Mouse (Mus musculus): ENCODE measurements around the gene Smarcb1. TPM values are rescaled to one million over a fixed set of nuclear protein-coding genes. Genes with fewer than 3 reads are reported as not detected.
"Not testable (repeated sequence)": the region's sequence is repeated elsewhere in the genome, so short reads cannot be mapped to it uniquely, and the experiment has no call there.

Smarcb1 gene
- polyA plus RNA-seq, 1 experiment from 2014 or later = 264 TPM

DNA sequence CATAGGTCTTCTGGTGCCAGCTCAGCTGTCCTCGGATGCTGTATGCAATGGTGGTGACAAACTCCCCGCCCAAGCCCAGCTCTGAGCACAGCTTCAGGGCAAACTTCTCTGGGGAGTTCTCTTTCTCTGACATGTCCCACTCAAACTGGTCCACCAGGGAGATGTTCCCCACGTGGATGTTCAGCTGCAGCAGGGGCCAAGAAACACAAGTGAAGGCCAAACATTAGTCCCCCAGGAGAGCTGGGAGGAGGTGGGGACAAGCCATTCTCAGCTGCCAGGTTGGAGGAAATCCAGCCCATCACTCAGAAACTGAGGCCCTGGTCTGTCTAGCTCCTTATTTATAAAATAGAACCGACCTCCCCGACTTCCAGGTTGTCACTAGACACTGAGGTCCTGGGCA, 17.0 kb downstream of the Smarcb1 start:
- no peak overlapping the region for H3K4me2 ChIP-seq
- no peak for ATAC-seq (ENCODE audit: insufficient number of reproducible peaks, insufficient read depth, low FRiP score, low TSS enrichment, low read depth)
- H3K9ac ChIP-seq (replicated peaks) = no peak overlapping the region
- 91% methylated on average over 5 of the region's 5 CpGs for WGBS
- no peaks in the 10 kb centered on the region for H3K27me3 ChIP-seq
- peaks cover 96% of the 10 kb centered on the region for H3K36me3 ChIP-seq
- H3K4me3 ChIP-seq (replicated peaks) = no peak overlapping the region
- no peaks in the 10 kb centered on the region for H3K4me1 ChIP-seq (replicated peaks)
- H3K27ac ChIP-seq = no peak overlapping the region
- H3K9me3 ChIP-seq = no peaks in the 10 kb centered on the region

DNA sequence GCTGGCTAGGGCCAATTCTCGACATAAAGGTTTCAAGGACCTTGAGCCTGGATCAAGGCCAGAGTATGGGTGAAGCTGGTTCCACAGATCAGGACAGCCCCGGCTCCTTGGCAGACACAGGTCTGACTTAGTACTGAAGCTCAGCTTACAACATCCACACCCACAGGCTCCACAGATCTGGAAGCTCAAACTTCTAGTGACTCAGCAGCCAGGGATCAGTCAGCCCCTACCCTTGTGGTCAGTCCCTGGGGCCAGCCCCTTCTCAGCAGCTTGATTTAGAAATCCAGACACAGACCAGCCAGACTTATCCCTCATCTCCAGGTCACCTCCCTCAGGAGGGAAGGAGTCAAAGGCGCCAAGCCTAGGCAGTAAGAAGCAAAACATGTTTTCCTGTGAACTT, 22.6 kb downstream of the Smarcb1 start:
- no peak overlapping the region for H3K9ac ChIP-seq (replicated peaks)
- H3K4me3 ChIP-seq (replicated peaks) = no peak overlapping the region
- peaks cover 97% of the 10 kb centered on the region for H3K36me3 ChIP-seq
- WGBS = 86% methylated on average over 3 of the region's 3 CpGs
- no peak overlapping the region for H3K27ac ChIP-seq
- peaks cover 5% of the 10 kb centered on the region for H3K4me1 ChIP-seq (replicated peaks)
- no peak for ATAC-seq (ENCODE audit: insufficient number of reproducible peaks, insufficient read depth, low FRiP score, low TSS enrichment, low read depth)
- no peaks in the 10 kb centered on the region for H3K9me3 ChIP-seq
- H3K4me2 ChIP-seq = no peak overlapping the region
- H3K27me3 ChIP-seq = no peaks in the 10 kb centered on the region

DNA sequence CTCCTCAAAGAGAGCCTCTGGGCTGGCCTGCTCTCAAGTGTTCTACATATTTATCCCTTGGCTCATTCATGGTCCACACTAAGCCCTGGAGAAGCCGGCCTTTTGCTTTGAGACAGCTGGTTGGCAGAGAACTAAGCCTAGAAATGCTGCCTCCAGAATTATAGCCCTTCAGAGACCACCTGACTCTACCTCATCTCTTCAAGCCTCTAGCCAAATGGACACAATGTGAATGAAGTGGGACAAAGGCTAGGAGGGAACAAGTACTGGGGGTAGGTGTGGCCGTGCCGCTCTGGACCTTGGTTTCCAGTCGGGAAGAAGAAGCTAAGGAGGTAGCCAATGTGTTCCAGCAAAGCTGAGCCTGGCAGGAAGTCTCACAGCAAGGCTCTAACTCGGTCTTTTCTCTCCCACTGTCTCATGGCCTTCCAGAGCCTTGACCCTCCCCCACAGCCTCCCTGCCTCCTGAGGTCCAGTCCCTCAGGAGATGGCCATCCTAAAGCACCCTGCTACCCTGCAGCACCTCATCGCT, 23.3 kb downstream of the Smarcb1 start:
- H3K9me3 ChIP-seq = no peaks in the 10 kb centered on the region
- H3K27me3 ChIP-seq = no peaks in the 10 kb centered on the region
- H3K4me2 ChIP-seq = no peak overlapping the region
- H3K4me1 ChIP-seq (replicated peaks) = peaks cover 11% of the 10 kb centered on the region
- peaks cover 93% of the 10 kb centered on the region for H3K36me3 ChIP-seq
- WGBS = 76% methylated on average over 6 of the region's 6 CpGs
- no peak overlapping the region for H3K27ac ChIP-seq
- ATAC-seq (ENCODE audit: insufficient number of reproducible peaks, insufficient read depth, low FRiP score, low TSS enrichment, low read depth) = no peak
- H3K9ac ChIP-seq (replicated peaks) = no peak overlapping the region
- H3K4me3 ChIP-seq (replicated peaks) = no peak overlapping the region

GRCm38 (mm10) chr10:75897373-75897772, 24.0 kb downstream of the Smarcb1 start:
- Histone ChIP-seq H3K27ac (no peak overlapping the region), H3K4me2 (no peak overlapping the region), H3K9ac (replicated peaks) (no peak overlapping the region), H3K9me3 (no peaks in the 10 kb centered on the region), H3K4me1 (replicated peaks) (peaks cover 11% of the 10 kb centered on the region), H3K4me3 (replicated peaks) (no peak overlapping the region), H3K27me3 (no peaks in the 10 kb centered on the region), H3K36me3 (peaks cover 86% of the 10 kb centered on the region)
- no peak for ATAC-seq (ENCODE audit: insufficient number of reproducible peaks, insufficient read depth, low FRiP score, low TSS enrichment, low read depth)
- 45% methylated on average over 6 of the region's 6 CpGs for WGBS

DNA sequence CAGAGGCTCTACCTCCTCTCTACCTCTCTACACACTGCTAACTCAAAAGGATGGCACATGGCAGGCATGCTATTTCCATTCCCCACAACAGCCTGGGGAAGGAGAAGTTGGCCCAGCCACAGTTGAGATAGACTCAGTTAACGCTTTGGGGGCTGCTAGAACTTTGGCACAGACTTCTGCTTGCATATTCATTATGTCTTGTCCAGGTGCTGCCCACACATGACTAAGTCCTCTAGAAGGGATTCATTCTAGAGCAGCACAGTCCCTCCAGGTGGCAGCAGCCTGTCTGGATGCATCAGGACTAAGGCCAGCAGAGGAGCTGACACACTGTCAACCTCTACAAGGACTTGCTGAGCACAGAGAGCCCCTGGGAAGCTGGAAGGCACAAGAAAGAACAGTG, 25.2 kb downstream of the Smarcb1 start:
- Histone ChIP-seq H3K4me1 (replicated peaks) (peaks cover 11% of the 10 kb centered on the region), H3K4me3 (replicated peaks) (no peak overlapping the region), H3K27ac (no peak overlapping the region), H3K27me3 (no peaks in the 10 kb centered on the region), H3K9me3 (no peaks in the 10 kb centered on the region), H3K4me2 (no peak overlapping the region), H3K9ac (replicated peaks) (no peak overlapping the region), H3K36me3 (peaks cover 74% of the 10 kb centered on the region)
- ATAC-seq (ENCODE audit: insufficient number of reproducible peaks, insufficient read depth, low FRiP score, low TSS enrichment, low read depth) = no peak
- 97% methylated on average over 1 of the region's 1 CpGs for WGBS

DNA sequence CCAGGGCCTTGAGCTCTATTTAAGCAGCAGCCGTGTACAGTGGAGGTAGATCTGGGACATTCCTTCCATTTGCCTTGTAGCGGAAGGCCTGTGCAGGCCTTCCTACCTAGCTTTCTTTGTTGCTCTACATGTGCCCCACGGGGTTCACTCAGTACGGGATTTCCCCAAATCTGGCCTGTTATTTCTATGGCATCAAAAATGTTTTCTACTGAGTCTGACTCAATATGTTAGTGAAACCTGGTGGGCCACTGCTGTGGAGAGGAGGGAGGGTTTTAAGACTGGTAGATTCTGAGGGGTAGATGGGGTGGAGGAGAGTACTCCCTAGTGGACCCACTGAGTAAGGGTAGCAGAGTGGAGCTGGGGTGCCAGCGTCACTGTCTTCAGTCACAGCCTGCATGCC, 25.7 kb downstream of the Smarcb1 start:
- Histone ChIP-seq H3K4me3 (replicated peaks) (no peak overlapping the region), H3K36me3 (peaks cover 69% of the 10 kb centered on the region), H3K27me3 (no peaks in the 10 kb centered on the region), H3K4me2 (no peak overlapping the region), H3K4me1 (replicated peaks) (peaks cover 11% of the 10 kb centered on the region), H3K9ac (replicated peaks) (no peak overlapping the region), H3K9me3 (no peaks in the 10 kb centered on the region), H3K27ac (no peak overlapping the region)
- ATAC-seq (ENCODE audit: insufficient number of reproducible peaks, insufficient read depth, low FRiP score, low TSS enrichment, low read depth) = no peak
- 95% methylated on average over 5 of the region's 5 CpGs for WGBS

GRCm38 (mm10) chr10:75894601-75895000, 26.8 kb downstream of the Smarcb1 start:
- Histone ChIP-seq H3K36me3 (peaks cover 60% of the 10 kb centered on the region), H3K4me3 (replicated peaks) (no peak overlapping the region), H3K27ac (no peak overlapping the region), H3K9ac (replicated peaks) (no peak overlapping the region), H3K4me2 (no peak overlapping the region), H3K9me3 (no peaks in the 10 kb centered on the region), H3K4me1 (replicated peaks) (peaks cover 13% of the 10 kb centered on the region), H3K27me3 (no peaks in the 10 kb centered on the region)
- WGBS = 62% methylated on average over 6 of the region's 6 CpGs
- no peak for ATAC-seq (ENCODE audit: insufficient number of reproducible peaks, insufficient read depth, low FRiP score, low TSS enrichment, low read depth)

DNA sequence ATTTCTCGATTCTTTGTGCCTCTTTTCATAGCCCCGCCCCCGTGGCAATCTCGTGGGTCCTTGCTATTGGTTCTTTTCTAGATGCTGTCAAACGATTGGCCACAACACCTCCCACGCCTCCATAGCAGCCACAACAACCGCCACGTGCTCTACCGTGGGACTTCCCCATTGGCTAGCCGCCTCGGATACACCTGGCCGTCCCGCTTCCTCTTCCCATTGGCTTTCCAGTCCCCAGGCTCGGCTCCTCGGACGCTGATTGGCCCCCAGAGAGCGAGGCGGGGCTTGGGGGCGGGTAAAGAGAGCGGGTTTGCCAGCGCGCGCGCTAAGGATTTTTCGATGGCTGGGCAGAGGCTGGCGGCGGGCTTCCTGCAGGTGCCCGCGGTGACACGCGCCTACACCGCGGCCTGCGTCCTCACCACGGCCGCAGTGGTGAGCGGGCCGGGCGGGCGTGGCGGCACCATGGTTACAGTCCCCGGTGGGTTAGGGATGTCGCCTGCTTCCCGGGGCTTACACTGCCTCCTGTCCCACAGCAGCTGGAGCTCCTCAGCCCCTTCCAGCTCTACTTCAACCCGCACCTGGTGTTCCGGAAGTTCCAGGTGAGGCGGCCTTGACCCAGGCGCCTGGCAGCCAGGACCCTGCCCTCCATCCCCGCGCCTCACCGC, 28.2 kb downstream of the Smarcb1 start, which contains the start of gene Derl3:
Derl3 (plus strand) TSS at position 325 of the 662 bp plus-strand sequence.
- Histone ChIP-seq H3K4me3 (replicated peaks) (peak within 1 kb of the TSS; percentile 45), H3K9ac (replicated peaks) (peak within 1 kb of the TSS; percentile 52), H3K9me3 (no peaks in the 10 kb centered on the region), H3K4me2 (peak within 1 kb of the TSS; percentile 91), H3K27me3 (no peaks in the 10 kb centered on the region), H3K4me1 (replicated peaks) (peaks cover 20% of the 10 kb centered on the region), H3K27ac (peak within 1 kb of the TSS; percentile 66), H3K36me3 (peaks cover 46% of the 10 kb centered on the region)
- 1% methylated on average over 51 of the region's 51 CpGs for WGBS
- peak; percentile 99 for ATAC-seq (ENCODE audit: insufficient number of reproducible peaks, insufficient read depth, low FRiP score, low TSS enrichment, low read depth)

DNA sequence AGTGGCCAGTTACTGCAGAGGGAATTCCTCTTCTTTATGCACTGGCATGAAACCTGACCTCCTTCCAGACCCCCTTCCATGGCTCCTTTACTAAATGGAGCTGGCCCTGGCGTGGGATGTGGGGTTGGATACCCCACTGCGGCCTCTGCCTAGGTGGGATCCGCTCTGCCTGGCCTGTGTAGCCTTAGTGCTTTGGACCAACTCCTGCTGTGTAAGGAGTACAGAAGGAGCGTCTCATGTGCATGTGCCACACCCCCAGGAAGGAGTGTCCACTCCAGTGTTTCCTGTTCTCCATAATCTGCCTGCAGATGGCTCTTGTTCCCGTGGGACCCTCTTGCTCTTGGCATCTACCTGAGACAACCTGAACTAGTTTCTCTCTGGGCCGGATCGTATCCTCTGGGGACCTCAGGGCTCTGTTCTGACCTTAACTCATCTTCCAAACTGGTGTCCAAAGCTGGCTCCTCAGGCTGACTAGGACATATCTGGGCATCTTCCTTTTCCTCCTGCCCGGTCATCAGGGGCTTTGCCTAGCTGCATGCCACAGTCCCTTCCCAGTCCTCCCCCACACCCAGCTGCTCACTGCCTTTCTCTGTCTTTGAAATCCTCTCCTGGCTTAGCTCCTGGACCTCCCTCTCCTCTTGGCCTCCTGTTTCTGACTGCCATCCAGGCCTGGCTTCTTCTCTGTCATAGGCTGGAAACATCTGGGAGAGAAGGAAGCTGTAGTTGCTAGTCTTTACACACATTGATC, 31.8 kb downstream of the Smarcb1 start:
- H3K9me3 ChIP-seq = no peaks in the 10 kb centered on the region
- no peak overlapping the region for H3K27ac ChIP-seq
- H3K27me3 ChIP-seq = no peaks in the 10 kb centered on the region
- no peak overlapping the region for H3K4me3 ChIP-seq (replicated peaks)
- no peak overlapping the region for H3K4me2 ChIP-seq
- H3K4me1 ChIP-seq (replicated peaks) = peaks cover 20% of the 10 kb centered on the region
- no peak overlapping the region for H3K9ac ChIP-seq (replicated peaks)
- WGBS = 51% methylated on average over 8 of the region's 8 CpGs
- no peak for ATAC-seq (ENCODE audit: insufficient number of reproducible peaks, insufficient read depth, low FRiP score, low TSS enrichment, low read depth)
- H3K36me3 ChIP-seq = peaks cover 11% of the 10 kb centered on the region

GRCm38 (mm10) chr10:75887504-75887903, 33.9 kb downstream of the Smarcb1 start:
- not testable (repeated sequence) for H3K9ac ChIP-seq (replicated peaks); H3K27me3 ChIP-seq; ATAC-seq (ENCODE audit: insufficient number of reproducible peaks, insufficient read depth, low FRiP score, low TSS enrichment, low read depth); H3K27ac ChIP-seq; H3K4me3 ChIP-seq (replicated peaks); H3K4me2 ChIP-seq; H3K36me3 ChIP-seq; H3K9me3 ChIP-seq
- WGBS = 80% methylated on average over 5 of the region's 5 CpGs
- H3K4me1 ChIP-seq (replicated peaks) = peaks cover 18% of the 10 kb centered on the region

GRCm38 (mm10) chr10:75884742-75885141, 36.7 kb downstream of the Smarcb1 start:
- Histone ChIP-seq H3K9me3 (no peaks in the 10 kb centered on the region), H3K27me3 (no peaks in the 10 kb centered on the region), H3K36me3 (no peaks in the 10 kb centered on the region), H3K27ac (no peak overlapping the region), H3K4me1 (replicated peaks) (peaks cover 30% of the 10 kb centered on the region), H3K4me2 (no peak overlapping the region), H3K9ac (replicated peaks) (no peak overlapping the region), H3K4me3 (replicated peaks) (no peak overlapping the region)
- ATAC-seq (ENCODE audit: insufficient number of reproducible peaks, insufficient read depth, low FRiP score, low TSS enrichment, low read depth) = no peak
- 91% methylated on average over 8 of the region's 8 CpGs for WGBS

All from limb, embryonic 12.5 days (tissue).